Mouse (Mus musculus) thymus, postnatal 25 days (tissue): ENCODE measurements around the gene Atp6v1b1.
A peak's percentile ranks its signal among the peaks of the same experiment; 100 is the strongest.

Source experiments
- DNase-seq: peaks from one replicate; pipeline ENCODE4 v3.0.0; 2022

Atp6v1b1 gene

DNA sequence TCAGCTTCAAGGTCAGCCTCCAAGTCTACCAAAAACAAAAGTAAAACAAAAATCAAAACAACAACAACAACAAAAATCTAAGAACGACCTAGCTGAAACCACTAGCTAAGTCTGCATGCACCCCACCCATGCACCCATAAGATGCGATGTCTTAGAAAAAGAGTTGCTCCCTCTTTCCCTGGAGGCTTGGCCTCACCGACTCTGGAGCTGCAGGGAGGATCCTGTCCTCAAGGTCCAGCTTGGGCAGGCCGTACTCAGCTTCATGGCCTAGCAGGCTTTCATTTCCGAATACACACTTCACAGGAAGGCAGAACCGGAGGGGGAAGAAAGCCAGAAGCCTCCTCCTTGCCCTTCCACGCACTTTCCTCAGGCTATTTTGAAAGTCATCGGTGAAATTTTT lies 25.8 kb upstream of the Atp6v1b1 start:
- no peak for DNase-seq

DNA sequence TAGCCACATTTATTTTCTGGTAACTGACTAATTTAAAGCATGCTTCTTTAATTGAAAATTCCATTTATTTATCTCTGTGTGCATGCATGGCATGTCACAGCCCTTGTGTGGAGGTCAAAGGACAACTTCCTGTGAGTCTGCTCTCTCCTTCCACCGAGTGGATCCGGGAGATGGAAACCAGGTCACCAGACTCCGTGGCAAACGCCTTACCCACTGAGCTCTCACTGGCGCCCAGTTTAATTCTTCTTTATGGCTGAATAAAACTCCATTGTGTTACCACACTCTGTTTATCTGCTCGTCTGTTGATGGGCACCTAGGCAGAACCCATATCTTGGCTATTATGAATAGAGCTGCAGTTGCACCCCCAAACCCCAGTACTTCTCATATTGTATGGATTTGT lies 20.3 kb upstream of the Atp6v1b1 start:
- no peak for DNase-seq

DNA sequence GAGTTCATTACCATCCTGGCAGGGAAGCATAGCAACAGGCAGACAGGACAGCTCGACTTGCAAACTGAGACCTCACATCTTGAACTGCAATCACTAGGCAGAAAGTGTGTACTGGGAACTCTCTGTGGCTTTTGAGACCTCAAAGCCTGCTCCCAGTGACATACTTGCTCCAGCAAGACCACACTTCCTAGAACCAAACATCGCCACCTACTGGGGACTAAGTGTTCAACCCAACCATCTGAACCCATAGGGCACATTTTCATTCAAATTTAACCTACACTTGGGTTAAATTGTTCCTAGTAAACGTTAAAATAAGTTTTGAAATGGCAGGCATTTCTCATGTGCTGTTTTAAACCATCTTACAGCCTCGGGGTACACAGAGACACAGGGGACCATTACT lies 15.6 kb upstream of the Atp6v1b1 start:
- no peak for DNase-seq

DNA sequence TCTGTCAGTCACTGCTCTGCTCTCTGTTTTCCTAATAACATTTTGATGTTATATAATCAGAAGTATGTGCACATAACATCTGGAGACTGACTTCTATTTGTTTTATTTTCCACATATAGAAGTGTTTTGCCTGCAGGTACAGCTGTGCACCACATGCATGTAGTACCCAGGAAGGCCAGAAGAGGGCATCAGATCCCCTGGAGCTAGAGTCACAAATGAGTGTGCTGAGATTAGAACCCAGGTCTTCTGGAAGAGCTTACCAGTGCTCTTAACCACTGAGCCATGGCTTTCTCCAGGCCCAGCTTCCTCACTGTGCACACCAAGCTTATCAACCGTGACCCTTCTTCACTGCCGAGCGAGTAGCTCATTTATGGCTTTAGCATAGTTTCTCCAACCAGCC lies 14.3 kb upstream of the Atp6v1b1 start:
- peak; percentile 53 for DNase-seq

DNA sequence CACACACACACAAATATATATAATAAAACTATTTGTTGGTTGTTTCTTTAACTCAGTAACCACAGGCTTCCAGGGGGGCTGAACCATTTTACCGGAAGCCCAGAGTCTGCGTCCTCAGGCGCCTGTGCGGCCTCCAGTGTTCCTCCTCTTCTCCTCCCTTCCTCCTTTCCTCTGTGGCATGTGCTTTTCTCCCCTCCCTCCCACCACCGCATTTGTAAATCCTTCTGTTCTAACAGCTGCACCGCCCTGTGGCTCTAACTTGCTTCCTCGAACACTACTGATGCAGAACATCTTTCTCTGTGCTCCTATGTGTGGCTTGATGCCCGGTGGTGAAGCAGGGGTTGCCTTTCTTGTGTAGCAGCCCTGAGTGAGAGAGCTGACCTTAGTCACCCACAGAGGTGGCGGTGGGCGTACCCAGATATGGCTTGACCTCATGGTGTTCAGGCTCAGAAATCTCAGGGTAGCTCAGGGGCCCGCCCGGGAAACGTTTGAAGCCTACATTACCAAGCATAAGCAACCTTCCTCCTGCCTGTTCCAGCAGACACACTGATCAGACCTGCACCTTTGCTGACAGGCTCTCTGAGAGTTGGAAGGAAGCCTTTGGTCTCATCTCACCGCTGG lies 13.3 kb upstream of the Atp6v1b1 start:
- DNase-seq, result no peak

DNA sequence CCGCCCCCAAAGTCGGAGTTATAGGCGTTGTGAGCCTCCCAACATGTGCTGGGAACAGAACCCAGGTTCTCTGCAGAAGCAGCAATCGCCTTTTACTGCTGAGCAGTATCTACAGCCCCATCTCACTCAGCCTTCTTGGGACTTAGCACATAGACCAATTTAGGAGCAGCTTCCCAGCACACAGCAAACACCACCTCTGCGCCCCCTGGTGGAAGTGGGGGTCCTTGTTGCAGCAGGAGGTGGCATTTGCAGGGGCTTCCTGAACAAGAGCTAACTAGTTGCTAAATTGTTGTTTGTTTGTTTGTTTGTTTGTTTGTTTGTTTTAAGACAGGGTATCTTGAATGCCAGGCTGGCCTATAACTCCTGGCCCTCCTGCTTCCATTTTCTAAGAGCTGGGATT lies 11.7 kb upstream of the Atp6v1b1 start:
- peak; percentile 77 for DNase-seq

DNA sequence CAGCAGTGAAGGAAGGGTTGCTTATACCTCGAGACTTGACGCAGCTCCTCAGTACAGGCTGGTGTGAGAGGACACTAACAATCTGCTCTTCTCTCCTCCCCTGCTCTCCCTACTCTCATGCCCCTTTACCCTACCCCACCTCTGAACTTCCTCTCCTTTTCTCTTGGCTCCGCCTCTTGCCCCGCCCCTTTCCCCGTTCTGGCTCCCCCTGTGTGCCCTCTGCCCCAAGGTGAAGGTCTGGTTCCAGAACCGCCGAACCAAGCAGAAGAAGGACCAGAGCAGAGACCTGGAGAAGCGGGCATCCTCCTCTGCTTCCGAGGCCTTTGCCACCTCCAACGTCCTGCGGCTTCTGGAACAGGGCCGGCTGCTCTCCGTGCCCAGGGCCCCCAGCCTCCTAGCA lies 5.5 kb upstream of the Atp6v1b1 start:
- no peak for DNase-seq

DNA sequence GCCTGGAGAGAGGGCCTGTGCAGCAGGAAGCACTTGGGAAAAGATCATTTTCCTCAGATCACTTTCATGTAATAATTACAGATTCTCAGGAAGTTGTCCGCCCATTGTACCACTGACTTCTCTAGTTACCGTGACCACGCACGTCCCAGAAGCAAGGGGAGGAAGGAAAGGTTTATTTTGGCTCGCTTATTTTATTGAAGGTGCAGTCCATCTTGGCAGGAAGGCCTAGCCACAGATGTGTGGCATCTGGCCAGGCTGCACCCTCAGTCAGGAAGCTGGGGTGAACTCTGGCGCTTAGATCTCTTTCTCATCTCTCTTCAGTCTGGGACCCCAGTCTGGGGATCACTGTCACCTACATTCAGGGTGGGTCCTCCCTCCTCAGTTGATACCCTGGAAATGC lies 4.2 kb upstream of the Atp6v1b1 start:
- no peak for DNase-seq

DNA sequence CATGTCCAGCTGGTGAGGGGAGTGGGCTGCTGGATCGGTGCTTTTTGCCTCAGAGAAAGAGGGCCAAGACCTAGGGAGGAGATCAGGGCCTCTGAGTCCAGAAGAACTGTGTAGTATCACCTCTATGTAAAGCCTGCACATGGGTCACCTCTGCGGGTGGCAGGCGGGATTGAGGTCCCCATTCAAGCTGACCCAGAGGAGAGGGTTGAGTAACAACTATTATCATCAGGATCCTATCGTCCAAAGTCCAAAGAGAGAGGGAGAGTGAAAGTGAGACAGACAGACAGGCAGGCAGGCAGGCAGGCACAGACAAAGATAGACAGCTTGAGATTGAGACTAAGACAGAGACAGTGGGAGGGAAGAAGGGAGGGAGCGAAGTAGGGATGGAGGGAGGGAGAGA lies 422 bp downstream of the Atp6v1b1 start:
- DNase-seq, result no peak

DNA sequence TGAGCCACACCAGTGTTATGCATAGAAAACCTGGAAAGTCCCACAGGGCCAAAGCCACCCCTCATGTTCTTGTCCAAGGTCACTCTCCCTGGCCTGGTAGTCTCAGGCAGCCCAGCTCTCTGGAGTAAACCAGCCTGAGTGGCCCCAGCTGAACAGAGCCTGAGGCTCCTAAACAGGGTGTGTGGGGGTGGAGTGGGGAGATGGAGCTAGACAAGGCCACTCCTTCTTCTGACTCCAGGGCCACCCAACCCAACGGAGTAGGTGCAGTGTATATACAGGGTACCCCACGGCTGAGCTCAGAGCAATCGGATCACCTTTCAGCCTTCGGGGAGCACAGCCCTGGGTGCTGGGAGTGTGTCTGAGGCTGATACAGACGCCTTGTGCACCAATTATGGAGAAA lies 1.3 kb downstream of the Atp6v1b1 start:
- DNase-seq, result no peak

DNA sequence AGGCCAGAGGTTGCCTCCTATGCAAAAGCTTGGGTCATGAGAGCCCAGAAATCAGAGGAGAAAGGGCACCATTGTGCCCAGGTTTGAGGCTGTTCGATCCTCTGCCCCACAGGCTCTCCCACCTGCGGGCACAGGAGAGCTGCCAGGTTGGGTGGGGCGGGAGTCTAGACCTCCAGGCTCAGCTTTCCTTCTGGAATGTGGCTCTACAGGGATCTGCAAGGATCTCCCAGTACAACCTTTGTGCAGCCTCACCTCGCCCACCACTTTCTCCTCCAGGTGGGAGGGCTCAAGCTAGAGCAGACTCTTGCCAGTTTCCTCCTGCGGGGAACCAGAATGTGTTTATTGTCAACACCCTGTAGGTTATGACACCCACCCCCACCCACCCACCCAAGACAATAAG lies 1.8 kb downstream of the Atp6v1b1 start:
- no peak for DNase-seq

DNA sequence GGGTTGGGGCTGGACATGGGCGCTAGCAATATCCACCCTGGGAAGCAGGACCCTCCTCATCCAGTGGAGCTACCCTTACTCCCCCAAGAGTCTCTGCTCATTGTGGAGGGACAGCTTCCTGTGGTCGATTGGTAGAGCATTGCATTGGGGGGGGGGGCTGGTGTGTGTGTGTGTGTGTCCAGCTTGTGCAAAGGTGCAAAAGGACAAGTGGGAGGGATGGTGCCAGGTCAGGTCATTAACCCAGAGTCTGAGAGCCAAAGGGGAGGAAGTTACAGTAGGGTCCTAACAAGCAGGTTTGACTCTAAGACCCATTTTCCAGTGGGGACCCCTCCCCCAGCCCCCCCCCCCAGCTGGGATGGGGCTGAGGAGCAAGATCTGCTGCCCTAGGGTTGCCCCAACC lies 2.7 kb downstream of the Atp6v1b1 start:
- no peak for DNase-seq

DNA sequence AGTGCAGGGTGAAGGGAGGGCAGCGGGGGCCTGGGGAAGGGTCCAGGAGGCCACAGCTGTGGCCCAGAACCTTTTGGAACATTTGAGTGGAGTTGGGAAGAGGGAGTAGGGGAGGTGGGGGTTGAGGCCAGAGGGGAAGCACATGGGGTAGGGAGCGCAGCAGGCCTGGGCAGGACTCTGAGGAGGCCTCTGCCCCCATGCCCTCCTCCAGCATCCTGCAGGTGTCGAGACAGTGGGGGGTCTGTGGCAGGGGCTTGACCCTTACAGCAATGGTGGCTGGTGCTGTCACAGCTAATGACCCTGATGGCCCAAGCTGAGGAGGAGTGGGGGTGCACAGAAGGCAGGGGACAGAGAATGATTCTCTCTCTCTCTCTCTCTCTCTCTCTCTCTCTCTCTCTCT lies 6.5 kb downstream of the Atp6v1b1 start:
- DNase-seq, result no peak

DNA sequence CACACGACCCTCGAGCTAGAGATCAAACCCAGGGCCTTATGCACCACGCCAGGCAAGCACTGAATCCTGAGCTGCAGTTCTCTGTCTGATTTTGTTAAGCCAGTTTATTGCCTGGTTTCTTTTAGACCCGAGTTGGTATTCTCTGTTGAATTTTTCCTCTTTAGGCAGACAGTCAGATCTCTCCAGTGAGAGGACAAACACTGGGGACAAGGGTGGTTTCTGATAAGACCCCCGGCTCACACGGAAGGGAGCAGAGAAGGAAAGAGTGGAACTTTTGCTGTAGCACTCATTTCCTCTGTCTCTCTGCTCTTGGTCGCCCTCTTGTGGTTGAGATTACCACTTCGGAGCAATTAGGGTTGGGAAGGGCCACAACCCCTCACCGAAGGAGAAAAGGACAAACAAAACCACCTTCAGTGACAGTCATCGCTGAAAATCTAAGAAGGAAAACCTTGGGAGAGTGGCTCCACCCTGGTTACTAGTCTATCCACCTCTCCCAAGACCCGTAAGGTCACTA lies 7.4 kb downstream of the Atp6v1b1 start:
- DNase-seq, result peak; percentile 67

DNA sequence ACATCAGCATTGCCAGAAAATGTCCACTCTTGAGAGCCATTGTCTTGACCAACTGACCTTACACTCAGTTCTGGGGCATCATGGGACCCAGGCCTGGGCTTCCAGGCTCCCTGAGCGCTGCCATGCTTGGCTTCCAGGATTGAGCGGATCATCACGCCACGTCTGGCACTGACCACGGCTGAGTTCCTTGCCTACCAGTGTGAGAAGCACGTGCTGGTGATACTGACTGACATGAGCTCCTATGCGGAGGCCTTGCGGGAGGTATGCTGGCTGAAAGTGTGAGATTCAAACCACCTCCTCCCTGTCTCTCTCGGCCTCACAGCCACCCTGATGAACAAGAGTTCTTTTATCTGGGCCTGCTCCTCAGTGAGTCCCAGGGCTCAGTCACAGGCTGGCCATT lies 13.3 kb downstream of the Atp6v1b1 start:
- no peak for DNase-seq

DNA sequence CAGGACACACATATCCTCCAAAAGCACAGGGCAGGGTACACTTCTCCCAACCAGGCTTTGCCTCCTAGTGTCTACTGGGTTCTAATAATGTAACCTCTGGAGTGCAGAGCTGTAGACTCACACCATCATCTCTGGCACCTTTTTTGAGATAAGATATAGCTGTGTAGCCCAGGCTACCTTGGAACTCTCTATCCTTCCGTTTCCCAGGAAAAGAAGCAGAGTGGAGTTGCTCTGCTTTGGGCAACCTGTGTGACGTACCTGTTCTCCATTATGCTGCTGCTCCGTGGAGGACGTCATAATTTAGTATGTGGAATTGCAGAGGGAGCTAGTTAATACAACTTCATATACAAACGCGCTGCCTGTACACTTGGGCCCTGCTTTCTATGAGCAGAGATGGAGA lies 19.6 kb downstream of the Atp6v1b1 start, which contains the start of gene Ankrd53:
Ankrd53 (plus strand) TSS at position 301 of the 400 bp plus-strand sequence.
- DNase-seq, result no peak

DNA sequence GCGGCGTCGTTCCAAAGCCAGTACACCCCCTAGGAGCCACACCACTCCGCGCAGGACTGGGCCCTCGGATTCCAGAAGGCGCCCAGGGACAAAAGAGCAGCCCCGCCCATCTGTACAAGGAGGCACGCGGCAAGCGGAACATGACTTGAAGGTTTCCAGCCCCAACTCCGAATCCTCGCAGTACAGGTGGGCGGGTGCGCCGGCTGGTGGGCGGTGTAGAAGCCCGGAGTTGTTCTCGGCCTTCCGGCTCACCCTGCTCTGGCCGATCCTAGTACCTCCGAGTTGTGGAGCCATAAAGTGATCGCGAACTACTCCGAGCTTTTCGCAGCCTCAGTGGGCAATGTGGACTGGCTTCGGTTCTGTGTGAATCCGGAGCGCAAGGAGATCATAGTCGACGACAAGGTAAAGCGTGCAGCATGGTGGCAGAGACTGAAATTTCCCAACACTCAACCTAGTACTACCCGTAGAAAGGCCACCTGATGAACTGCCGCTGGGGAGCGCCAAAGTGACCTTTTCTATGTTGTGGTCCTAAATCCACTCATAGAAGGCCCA lies 20.2 kb downstream of the Atp6v1b1 start:
- DNase-seq, result peak; percentile 36

DNA sequence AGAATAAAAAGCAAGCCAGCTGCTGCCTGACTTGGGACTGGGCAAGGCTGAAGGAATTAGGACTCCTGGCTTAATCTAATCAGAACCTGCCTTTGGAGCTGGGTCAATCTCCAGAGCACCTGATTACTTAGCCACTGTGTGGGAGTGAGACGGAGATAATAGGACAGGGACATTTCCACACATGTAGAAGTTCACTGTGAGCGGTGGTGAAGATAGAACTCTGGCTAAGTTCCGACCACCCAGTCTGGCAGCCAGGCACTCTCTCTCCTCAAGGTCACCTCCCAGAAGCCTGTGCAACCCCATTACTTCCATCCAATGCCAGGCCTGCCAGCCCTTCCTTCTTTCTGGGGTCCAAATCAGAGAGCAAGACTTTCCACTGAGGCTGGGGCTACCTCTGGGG lies 24.2 kb downstream of the Atp6v1b1 start:
- DNase-seq, result no peak

DNA sequence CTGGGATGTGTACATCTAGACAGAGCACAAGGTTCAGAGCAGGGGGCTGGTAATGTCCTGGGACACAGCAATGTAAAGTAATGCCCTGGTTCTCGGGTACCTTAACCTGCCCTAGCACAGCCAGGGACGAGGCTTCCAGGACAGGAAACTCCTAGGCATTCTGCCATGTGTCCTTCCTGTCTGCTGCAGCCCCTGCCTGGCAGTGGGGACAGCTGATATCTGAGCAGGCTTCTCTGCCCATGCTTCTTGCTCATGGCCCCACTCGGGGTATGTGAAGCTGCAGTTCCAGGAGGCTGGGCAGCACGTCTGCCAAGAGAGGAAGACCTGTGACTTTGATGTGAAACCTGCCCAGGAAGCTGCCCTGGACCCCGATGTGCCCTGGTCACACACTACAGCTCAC lies 25.7 kb downstream of the Atp6v1b1 start:
- no peak for DNase-seq

DNA sequence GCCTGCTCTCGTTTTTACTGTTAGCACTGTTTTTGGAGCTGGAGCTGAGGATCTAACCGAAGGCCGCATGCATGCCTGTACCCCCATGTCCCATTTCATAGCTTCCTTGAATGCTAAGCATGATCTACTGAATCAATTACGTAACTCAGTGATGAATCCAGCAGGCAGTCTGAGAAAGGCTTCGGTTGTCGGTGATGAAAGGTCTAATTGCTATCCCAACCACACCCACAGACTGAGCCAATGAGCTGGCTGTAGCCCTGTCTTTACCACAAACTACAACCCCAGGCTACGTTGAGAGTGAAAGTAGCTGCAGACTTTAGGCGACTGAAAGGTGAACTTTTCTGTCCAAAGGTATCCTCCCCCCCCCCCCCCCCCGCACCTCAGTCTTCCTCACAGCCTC lies 31.3 kb downstream of the Atp6v1b1 start:
- DNase-seq, result no peak

DNA sequence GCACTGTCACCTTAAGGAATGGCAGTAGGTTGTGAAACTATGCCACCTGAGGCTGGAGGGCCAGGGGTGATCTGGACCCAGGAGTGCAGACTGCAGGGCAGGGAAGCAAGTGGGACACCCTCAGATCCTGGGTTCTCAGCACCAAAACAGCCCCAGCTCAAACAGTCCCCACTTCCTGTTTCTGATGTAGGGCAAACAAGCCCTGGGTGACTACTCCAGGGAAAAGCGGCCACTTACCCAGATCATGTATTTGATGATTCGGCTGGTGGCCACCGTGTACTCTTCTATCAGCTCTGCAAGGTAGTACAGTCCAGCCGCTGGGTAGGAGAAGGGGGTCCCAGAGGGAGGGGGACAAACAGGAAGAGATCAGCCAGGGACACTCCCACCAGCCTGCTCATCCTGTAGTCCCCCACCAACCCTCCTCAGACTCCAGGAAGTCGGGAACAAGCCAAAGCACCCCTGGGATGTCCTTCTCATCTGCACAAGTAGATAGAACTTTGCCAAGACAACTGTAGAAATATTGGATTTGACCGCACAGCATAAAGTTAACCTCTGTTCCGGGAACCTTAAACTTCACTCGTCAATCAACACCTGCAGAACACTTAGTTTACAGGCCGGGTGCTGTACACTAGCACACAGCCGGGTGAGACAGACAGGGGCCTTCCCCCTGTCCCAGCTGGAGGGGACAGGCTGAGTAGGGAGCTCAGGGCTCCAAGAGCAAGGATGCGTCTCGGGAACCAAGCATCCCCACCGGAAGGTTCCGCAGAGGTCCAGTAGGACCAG lies 32.2 kb downstream of the Atp6v1b1 start:
- peak; percentile 60 for DNase-seq

DNA sequence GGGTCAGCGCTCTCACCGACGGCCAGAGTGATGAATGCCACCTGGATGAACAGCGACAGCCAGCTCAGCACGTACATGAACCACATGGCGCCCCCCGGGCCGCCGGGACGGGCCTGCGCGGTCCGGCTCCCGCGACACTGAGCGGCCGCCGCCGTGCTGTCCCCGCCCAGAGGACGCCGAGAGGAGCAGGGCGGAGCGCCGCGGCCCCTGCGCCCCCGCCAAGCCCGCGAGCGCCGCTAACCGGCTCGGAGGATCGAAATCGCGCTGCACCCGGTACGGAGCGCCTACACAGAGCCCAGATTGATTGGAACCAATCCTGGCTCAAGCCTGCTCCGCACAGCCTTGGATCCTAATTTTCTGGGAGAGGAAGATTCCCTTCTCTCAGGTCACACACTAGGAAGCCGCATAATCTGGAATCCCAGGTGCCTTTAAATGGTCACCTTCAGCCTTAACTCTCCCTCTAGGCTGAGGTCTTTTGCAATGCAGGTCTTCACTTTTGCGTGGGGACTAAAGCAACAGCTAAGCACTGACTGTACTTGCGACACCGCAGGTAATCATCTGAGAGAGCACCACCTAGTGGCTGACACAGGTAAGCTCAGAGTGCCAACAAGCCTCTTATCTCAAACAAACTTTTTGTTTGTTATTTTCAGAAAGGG lies 33.0 kb downstream of the Atp6v1b1 start, which contains the start of gene Tex261:
Tex261 (minus strand) TSS at position 176 of the 656 bp plus-strand sequence.
- DNase-seq, result peak; percentile 90

DNA sequence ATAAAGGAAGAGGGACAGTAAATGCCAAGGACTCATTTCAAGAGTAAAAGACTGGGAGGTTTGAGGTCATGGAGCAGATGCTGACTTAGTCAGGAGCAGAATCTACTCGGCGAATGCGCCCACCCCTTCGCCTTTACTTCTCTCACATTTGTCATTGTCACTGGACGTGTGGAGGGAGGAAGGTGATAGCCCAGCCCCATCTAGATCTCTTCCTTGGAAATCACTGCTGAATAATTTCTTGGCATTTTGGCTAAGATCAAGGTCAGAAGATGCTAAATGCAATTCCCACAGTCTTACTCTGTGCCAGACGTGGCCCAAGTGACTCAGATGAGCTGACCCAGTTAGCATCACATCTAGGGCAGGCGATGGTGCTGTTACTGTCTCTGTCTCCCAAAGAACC lies 35.5 kb downstream of the Atp6v1b1 start:
- no peak for DNase-seq

DNA sequence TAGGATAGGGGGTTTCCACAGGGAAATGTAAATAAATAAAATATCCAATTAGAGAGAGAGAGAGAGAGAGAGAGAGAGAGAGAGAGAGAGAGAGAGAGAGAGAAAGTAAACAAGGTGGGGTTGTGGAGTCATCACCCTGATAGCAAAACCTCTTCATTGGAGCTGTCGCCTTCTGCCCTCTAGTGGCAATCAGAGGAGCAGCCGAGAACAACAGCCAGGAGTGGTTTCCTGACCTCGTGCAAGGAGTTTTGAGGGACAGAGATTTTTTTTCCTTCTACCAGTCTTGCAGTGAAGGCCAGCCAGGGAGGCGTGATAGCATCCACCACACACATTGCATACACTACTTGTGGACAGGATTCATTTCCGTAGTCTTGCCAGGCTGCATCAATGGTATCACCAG lies 36.2 kb downstream of the Atp6v1b1 start:
- peak; percentile 60 for DNase-seq
